Mouse (Mus musculus) Patski (cell line): ENCODE data around the gene Rras. TPM values are rescaled to one million over a fixed set of nuclear protein-coding genes. Genes with fewer than 3 reads are reported as not detected.

ENCODE experiments used
- ATAC-seq: fragments of 100-300 bp; one replicate; pipeline ENCODE4 v1.8.0; 2021
- CTCF ChIA-PET: fragments of 350-600 bp; sonication (Branson Sonifier 250); formaldehyde crosslinking; loops from one replicate; lab custom pipeline; 2022; ENCODE audit warnings: inconsistent platforms; lab: Charles Lee
- POLR2A ChIA-PET: fragments of 350-600 bp; sonication (Branson Sonifier 250); formaldehyde crosslinking; loops from one replicate; lab custom pipeline; 2022; ENCODE audit warnings: antibody characterized with exemption, inconsistent platforms; lab: Charles Lee
- DNase-seq: peaks from one replicate; pipeline ENCODE4 v3.0.0-alpha.2; 2011; ENCODE audit warnings: low read depth, low spot score
- H3K27me3 ChIP-seq: fragments of 371-371 bp; one replicate; pipeline ENCODE4 v1.5.1; 2021
- CTCF ChIP-seq: fragments of 100-300 bp; IDR thresholded peaks from one replicate; pipeline ENCODE4 v1.5.1; 2021
- in situ Hi-C: fragments of 300-500 bp; cut with MboI; formaldehyde crosslinking; loops from 3 replicates; pipeline ENCODE4 v1.11.1; 2018; ENCODE audit warnings: low pct_unique_long_range_greater_than_20kb, mixed read lengths
- polyA plus RNA-seq: library from polyadenylated mRNA; unstranded; gene quantifications from one replicate; pipeline ENCODE4 v1.2.3, GENCODE M21; 2021

The Rras gene
- polyA plus RNA-seq: 78.9 TPM

DNA sequence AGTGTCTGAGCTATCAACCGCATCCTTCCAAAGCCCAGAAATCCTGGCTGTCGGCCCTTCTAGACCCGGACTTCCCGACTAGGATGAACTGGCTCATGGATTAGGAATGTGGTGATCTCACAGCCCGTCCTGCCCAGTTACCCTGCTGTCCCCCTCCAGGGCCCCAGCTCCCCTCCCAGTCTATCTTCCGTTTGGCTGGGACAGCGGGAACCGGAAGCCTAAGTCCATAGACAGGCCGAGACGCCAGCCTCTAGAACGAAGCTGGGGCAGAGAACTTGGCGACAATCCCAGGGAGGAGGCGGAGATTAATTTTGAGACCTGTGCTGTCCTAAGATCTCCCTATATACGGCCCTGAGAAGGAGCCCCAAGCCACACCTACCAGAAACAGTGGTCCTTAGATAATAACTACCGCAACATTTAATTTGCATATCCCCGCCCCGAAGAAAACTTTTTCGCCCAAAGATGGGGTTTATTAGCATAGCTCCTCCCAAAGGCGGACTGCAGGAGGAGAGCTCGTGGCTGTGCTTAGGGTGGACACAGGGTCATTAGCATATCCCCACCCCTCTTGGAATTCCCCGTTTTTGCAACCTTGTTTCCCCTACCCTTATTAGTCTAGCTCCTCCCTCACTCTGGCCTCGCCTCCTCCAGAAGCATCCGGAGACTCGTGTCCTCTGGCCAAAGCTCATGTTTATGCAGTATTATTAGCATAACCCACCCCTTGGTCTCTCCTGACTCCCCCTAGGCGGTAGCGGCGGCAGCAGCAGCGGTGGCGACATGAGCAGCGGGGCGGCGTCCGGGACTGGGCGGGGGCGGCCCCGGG, at the start of gene Rras:
Rras (plus strand) TSS at position 720 of the 820 bp plus-strand sequence.
- in situ Hi-C loops: no loop called here
- no peaks in the 10 kb centered on the region for H3K27me3 ChIP-seq
- ChIA-PET POLR2A (interaction anchor here (0.7 to 1.7 kb wide), 6 partner anchors 11 to 42 kb away, joined by 3 to 5 read pairs (median 4); partner anchors contain the start of gene Prr12), CTCF (interaction anchor here (0.8 to 1.8 kb wide), 8 partner anchors 8 to 50 kb away, joined by 3 to 8 read pairs (median 4); no protein-coding TSS in a partner anchor)
- no peak for TF ChIP-seq CTCF
- DNase-seq: peak; percentile 98
- ATAC-seq: peak; percentile 82

DNA sequence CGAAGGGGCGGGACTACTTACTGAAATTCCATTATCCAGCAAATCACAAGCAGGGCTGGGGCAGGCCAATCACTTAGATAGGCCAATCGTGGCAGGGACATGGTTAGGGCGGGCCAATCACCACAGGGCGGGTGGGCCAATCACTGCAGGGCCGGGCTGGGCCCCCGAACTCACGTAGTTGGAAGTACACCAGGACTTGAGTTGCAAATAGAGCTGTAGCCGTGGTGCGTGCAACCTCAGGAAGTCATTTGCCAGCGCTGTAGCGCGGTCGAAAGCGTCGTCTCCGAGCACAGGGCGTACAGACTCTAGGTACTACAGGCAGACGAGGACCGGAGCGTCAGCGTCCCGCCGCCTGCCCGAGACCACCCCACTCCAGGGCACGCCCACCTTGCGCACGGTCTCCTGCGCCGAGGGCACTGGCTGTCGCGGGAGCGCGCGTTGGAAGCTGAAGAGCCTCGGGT, 47.5 kb upstream of the Rras start:
- ATAC-seq: peak; percentile 90
- no peak for DNase-seq
- H3K27me3 ChIP-seq: no peaks in the 10 kb centered on the region
- in situ Hi-C loops: loop anchor here (25.0 kb wide), 1 partner anchor 258 kb away; the partner anchor contains the start of gene Izumo2
- ChIA-PET POLR2A (no interaction called here), CTCF (interaction anchor here (0.9 to 2.7 kb wide), 2 partner anchors 12 to 19 kb away, joined by 4 to 9 read pairs; no protein-coding TSS in a partner anchor)
- TF ChIP-seq CTCF: no peak

DNA sequence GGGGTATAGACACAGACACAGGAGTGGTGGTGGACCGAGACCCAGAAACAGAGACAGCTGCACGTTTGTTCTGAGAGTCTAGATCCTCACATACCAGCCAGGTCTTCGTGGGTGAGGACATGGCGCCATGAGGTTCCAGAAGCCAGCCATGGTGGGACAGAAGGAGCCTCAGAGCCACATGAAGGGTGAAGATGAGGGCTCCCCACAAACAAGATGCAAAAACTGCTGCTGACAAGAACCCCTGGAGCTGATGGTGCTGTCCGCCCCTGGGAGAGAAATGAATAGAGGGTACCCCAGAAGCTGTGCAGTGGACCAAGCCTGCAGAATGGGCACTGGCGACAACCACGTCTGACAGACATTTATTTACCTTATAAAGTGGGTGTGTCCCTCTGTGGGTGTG, 46.6 kb upstream of the Rras start:
- in situ Hi-C loops: loop anchor here (25.0 kb wide), 1 partner anchor 259 kb away; the partner anchor contains the start of gene Izumo2
- POLR2A ChIA-PET: interaction anchor here (1.1 to 1.4 kb wide), 2 partner anchors 15 to 41 kb away, joined by 3 read pairs; partner anchors contain the start of gene Prmt1
- ATAC-seq (no peak), DNase-seq (no peak)
- no peak for TF ChIP-seq CTCF
- H3K27me3 ChIP-seq: no peaks in the 10 kb centered on the region
- CTCF ChIA-PET: interaction anchor here (0.9 to 2.7 kb wide), 2 partner anchors 11 to 19 kb away, joined by 4 to 9 read pairs; no protein-coding TSS in a partner anchor

DNA sequence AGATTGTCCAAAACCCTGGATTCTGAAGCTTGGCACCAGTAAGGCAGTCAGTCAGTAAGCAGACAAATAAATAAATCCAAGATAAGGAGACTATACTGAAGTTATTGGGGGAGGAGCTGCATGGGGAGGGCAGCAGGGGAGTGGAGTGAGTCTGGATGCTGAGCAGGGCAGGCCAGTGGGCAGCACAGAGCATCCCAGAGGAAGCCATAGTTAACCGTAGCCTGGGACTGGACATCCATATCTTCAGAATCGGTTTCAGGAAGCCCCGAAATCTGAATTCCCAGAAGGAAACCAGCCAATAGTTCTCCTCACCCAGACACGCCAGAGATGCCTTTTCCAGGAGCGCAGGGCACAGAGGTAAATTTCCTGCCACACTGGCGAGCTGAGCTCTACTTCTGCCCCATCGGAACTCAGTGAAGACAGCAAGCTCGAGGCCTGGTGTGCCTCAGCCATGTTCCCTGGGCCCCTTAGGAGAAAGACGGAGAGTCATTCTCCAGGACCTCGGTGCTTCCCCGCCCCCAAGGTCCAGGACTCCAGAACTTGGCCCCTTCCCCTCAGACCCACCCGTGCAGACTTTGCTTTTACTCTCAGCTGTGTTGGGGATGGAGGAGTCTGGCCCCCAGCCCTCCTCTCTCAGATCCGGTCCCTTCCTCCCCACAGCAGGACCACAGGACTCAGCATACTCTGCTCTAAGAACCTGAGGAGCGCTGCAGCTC, 44.2 kb upstream of the Rras start:
- no peak for TF ChIP-seq CTCF
- DNase-seq (no peak), ATAC-seq (no peak)
- in situ Hi-C loops: loop anchor here (25.0 kb wide), 1 partner anchor 261 kb away; the partner anchor contains the start of gene Izumo2
- CTCF ChIA-PET: interaction anchor here (1.2 kb wide), 2 partner anchors 11 to 15 kb away, joined by 3 to 4 read pairs; no protein-coding TSS in a partner anchor
- POLR2A ChIA-PET: interaction anchor here (0.6 kb wide), 1 partner anchor 17 kb away, joined by 3 read pairs; no protein-coding TSS in a partner anchor
- no peaks in the 10 kb centered on the region for H3K27me3 ChIP-seq

DNA sequence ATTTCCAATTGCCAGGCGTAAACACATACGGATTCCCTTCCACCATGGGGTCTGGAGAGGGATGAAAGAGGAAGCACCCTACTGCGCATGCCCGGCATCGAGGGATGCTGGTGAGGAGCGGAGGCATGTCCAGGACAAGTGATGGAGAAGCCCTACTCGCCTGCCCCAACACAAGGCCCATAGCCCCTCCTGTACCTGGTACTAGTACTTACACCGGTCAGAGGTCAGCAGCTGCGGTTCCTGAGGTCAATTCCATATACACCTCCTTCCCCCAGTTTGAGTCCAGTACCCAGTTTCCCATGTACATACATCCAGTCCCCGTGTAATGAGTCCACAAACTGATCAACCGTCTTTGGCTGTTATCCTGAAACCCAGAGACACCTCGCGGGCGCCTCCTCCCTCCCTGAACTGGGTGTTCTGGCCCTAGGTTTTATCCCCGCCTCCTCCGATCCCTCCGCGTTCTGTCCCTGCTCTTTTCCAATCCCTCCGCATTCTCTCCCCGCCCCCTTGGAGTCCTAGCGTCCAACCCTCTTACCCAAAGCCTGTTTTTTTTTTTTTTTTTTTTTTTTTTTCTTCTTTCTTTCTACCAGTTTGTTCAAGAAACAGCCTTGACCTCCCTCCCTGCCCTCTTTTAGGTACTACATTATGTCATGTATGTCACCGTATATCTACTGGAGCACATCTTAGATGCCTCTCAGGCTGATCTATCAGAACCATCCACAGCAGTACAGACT, 43.2 kb upstream of the Rras start, which contains the start of gene Cpt1c:
Cpt1c (minus strand) TSS at position 469 of the 734 bp plus-strand sequence.
- in situ Hi-C loops: loop anchor here (25.0 kb wide), 1 partner anchor 262 kb away; the partner anchor contains the start of gene Izumo2
- POLR2A ChIA-PET: interaction anchor here (0.6 kb wide), 3 partner anchors 18 to 174 kb away, joined by 3 read pairs; no protein-coding TSS in a partner anchor
- CTCF ChIA-PET: interaction anchor here (1.0 kb wide), 1 partner anchor 40 kb away, joined by 3 read pairs; no protein-coding TSS in a partner anchor
- DNase-seq (no peak), ATAC-seq (no peak)
- no peaks in the 10 kb centered on the region for H3K27me3 ChIP-seq
- TF ChIP-seq CTCF: no peak

DNA sequence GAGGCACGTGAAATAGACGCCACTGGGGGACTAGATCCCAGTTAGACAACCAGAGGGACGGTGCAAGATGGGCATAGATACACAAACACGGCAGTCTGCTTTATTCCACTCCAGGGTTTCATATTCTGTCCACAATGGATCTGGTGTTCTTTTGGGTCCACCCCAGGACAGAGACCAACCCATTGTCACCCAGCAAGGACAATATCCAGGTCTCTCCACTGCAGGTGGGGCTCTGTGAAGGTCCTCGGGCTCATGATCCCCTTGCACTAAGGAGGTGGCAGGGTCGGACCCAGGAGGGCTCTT, 42.7 kb upstream of the Rras start:
- no peaks in the 10 kb centered on the region for H3K27me3 ChIP-seq
- no peak for ATAC-seq
- no peak for DNase-seq
- in situ Hi-C loops: no loop called here
- ChIA-PET CTCF (interaction anchor here (1.0 kb wide), 1 partner anchor 39 kb away, joined by 3 read pairs; no protein-coding TSS in a partner anchor), POLR2A (interaction anchor here (0.6 kb wide), 2 partner anchors 37 to 173 kb away, joined by 3 read pairs; no protein-coding TSS in a partner anchor)
- no peak for TF ChIP-seq CTCF

DNA sequence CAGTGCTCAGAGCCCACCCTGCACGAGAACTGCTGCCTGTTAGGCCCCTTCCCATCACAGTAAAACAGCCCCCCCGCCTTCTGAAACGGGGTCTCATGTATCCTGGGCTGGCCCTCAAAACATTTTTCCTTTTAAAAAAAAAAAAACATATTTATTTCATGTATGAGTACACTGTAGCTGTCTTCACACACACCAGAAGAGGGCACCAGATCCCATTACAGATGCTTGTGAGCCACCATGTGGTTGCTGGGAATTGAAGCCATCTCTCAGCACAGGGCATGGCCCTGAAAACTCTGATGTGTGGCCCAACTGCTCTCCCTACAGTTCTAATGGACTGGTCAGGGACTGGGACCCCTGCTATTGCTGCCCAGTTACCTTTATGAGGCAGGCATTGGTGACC, 39.5 kb upstream of the Rras start:
- CTCF ChIA-PET: no interaction called here
- H3K27me3 ChIP-seq: no peaks in the 10 kb centered on the region
- in situ Hi-C loops: no loop called here
- TF ChIP-seq CTCF: no peak
- DNase-seq: no peak
- ATAC-seq: no peak
- POLR2A ChIA-PET: no interaction called here

DNA sequence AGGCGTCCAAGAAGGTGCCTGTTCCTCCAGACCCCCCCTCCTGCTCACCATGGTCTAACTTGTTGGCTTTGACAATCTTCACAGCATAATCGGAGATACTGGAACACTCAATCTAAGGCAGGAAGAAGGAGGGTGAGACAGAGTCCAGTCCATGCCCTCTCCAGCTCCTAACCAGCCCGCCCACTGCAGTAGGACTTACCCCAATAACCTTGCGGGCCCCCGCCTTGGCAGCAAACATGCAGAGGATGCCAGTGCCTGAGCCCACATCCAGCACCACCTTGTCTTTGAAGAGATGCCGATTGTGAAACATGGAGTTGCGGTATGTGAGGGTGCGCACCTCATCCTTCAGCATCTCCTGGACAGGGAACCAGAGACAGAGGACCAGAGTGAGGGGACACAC, 36.2 kb upstream of the Rras start:
- TF ChIP-seq CTCF: no peak
- H3K27me3 ChIP-seq: no peaks in the 10 kb centered on the region
- in situ Hi-C loops: loop anchor here (5.0 kb wide), 1 partner anchor 86 kb away; no protein-coding TSS in a partner anchor
- ChIA-PET CTCF (interaction anchor here (1.2 to 1.5 kb wide), 2 partner anchors 10 to 121 kb away, joined by 3 to 9 read pairs; no protein-coding TSS in a partner anchor), POLR2A (no interaction called here)
- no peak for DNase-seq
- ATAC-seq: no peak

DNA sequence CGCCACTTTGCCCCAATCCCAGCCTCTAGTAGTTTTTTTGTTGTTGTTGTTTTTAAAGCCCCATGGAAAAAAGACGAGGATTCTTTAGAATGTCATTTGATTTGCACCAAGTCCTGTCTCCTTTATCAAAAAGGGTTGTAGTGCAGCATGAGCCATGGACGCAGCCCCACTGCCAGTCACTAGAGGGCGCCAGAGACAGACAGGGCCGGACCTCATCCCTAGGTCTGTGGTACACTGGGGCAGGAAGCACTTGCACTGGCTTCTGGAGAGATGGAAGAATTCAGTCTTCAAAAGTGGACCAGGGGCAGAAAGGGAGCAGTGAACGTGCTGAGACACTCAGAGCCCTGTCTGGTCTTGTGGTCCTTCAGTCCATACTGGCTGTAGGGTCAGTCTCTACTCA, 34.7 kb upstream of the Rras start:
- no peak for DNase-seq
- in situ Hi-C loops: loop anchor here (5.0 kb wide), 1 partner anchor 84 kb away; no protein-coding TSS in a partner anchor
- ATAC-seq: no peak
- ChIA-PET POLR2A (no interaction called here), CTCF (interaction anchor here (0.8 to 1.5 kb wide), 2 partner anchors 12 to 32 kb away, joined by 3 to 9 read pairs; no protein-coding TSS in a partner anchor)
- TF ChIP-seq CTCF: no peak
- H3K27me3 ChIP-seq: no peaks in the 10 kb centered on the region
